Mouse (Mus musculus) kidney, adult 2 months (tissue): Measurements from ENCODE around the gene Zcchc17.

ENCODE experiments used
- CTCF ChIP-seq: fragments of 200-500 bp; conservative IDR thresholded peaks from 2 replicates; pipeline ENCODE4 v1.5.1; 2011; ENCODE audit warnings: low read depth, mild to moderate bottlenecking, control low read depth, low read length, moderate library complexity, mixed read lengths; ENCODE audit not compliant: insufficient read depth, insufficient read length
- POLR2A ChIP-seq: fragments of 200-500 bp; IDR thresholded peaks from one replicate; pipeline ENCODE4 v1.6.1; 2011; ENCODE audit warnings: low read depth, low read length, control low read depth

DNA sequence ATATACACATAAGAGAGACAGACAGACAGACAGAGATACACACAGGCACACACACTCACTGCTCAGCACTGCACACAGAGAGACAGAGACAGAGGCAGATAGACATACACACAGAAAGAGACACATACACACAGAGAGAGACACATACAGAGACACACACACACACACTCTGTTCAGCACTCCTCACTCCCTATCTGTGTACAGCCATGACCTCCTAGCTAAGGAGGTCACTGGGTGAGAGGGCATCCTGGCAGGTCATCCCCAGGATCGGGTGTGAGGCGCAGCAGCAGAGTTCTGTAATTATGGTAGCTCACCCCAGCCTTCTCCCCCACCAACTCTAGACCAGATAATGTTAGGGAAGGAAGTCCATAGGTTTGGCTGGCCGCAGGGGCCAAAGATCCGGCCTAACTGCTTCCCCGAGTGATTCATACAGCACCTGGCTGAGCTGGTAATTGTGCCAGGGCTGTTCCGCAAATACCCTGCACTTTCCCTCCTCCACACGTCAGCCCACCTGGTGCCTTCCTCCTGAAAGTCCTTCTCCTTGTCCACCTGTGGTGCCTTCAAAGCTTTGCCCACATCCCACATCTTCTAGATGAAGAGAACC, 83.1 kb downstream of the Zcchc17 start:
- TF ChIP-seq POLR2A (no peak), CTCF (no peak)
